Mouse (Mus musculus) cerebellum, adult 2 months (tissue): ENCODE data around the gene Kif5c.

Experiments
- CTCF ChIP-seq: fragments of 200-500 bp; IDR thresholded peaks from 2 replicates; pipeline ENCODE4 v1.5.1; 2011; ENCODE audit warnings: low read depth, mild to moderate bottlenecking, control low read depth, low read length, moderate library complexity, borderline replicate concordance; ENCODE audit not compliant: insufficient read depth
- POLR2A ChIP-seq: fragments of 200-500 bp; IDR thresholded peaks from 2 replicates; pipeline ENCODE4 v1.6.1; 2011; ENCODE audit warnings: low read length, control low read depth, borderline replicate concordance; ENCODE audit not compliant: insufficient read depth

DNA sequence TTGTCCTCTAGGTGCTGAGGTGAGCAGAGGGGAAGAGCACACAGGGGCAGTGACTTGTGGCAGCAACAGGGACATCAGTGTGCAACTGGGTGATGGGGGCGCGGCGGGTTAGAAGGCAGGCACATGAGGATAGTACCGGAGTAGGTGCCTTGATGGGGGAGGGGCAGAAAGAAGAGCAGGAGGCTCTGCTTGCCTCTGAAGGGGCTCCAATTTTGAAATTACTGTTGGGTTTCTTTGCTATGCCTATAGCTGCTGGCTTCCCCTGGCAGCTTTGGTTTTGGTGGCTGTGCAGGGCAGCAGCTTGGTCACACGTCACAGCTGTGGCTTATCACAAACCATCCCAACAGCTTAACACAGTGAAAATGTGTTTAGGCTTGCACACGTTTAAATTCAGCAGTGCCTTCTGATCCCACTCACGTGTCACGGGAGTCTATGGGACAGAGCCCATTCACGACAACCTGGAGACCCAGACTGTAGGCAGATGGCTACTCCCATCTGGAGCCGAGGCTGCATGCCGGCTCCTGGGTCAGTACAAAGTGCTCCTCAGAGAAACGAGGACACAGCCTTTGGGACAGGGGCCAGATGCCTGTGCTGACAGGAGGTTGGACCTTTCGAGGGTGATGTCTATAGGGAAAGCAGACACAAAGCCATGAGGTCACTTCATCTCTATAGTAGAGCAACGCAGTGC is 126.1 kb downstream of the Kif5c start:
- no peak for TF ChIP-seq POLR2A
- no peak for TF ChIP-seq CTCF
